Mouse (Mus musculus) neutrophil, adult 5-6 weeks (primary cell): ENCODE data around the gene Gm7102. TPM values are rescaled to one million over a fixed set of nuclear protein-coding genes. Genes with fewer than 3 reads are reported as not detected.
"Not testable (repeated sequence)": the region's sequence is repeated elsewhere in the genome, so short reads cannot be mapped to it uniquely, and the experiment has no call there.

Experiments
- ATAC-seq: fragments of 151-379, 151-347 bp; 2 replicates; pipeline ENCODE4 v1.8.0; 2017; ENCODE audit warnings: mild to moderate bottlenecking, moderate TSS enrichment; ENCODE audit not compliant: insufficient number of reproducible peaks, poor library complexity, low FRiP score, severe bottlenecking; ENCODE audit errors: extremely low read depth
- total RNA-seq: library from RNA; stranded (forward); fragments of 200-1000 nt; gene quantifications from 2 replicates; pipeline ENCODE4 v1.2.3, GENCODE M21; 2017

The Gm7102 gene
- total RNA-seq = not detected in 2 replicates

DNA sequence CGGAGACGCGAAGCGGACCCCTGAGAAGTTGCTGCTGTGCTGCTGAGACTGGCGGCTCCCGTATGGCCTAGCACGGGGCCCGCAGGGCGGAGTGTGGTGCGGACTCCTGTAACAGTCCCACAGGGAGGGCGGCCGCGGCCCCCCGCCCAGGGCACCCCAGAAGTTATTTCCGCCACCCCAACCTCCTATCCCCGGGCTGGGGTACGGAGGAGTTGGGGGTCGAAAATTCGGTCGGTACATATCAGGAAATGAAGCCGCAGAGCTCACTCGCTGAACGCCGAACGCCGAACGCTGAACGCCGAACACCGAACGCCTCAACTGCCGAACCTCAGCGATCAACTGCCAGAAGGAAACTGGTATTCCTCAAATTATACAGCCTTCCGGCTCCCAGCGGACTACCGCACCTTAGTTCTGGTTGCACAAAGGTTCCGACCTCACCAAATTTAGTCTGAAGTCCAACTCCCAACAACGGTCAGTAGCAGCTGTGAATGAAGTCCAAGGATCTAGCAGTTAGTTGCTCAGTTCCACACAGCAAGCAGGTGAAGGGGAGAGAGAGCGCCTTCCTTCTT lies at the start of gene Gm7102:
Gm7102 (minus strand) TSS at position 554 of the 569 bp plus-strand sequence.
- no peak for ATAC-seq

DNA sequence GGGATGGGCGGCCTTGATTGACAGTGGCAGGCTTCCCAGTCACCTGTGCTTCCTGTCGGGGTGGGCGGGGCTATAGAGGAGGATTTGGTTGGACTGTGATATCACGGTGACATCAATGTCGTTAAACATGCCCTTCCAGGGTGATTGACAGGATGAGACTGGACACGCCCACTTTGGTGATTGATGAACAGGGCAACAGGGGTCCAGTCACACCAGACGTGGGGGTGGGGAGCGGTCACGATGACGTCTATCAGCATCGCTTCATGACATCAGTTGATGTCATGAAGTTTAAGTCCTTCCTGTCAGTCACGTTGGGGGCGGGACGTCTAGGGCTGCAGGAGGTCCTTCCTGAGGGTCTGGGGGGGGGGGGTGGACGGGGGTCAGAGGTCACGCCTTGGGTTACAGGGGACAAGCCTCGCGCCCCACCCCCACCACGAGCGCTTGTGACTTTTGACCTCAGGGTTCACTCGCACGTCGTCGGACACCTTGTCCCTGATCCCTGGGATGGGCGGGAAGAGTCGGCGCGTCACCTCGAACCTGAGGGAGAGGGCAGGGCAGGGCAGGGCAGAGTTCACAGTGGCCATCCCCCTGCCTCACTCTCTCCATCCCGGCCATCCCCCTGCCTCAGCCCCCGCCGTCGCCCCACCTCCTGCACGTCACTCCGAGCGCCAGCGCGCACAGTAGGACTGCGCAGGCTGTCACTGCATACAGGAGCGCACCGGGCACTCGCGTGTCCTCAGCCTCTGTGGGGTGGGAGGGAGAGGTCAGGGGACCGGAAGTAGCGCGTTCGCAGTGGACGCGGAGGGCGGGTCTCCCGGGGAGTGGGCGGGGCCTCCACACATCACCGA lies 48.8 kb upstream of the Gm7102 start:
- no peak for ATAC-seq

DNA sequence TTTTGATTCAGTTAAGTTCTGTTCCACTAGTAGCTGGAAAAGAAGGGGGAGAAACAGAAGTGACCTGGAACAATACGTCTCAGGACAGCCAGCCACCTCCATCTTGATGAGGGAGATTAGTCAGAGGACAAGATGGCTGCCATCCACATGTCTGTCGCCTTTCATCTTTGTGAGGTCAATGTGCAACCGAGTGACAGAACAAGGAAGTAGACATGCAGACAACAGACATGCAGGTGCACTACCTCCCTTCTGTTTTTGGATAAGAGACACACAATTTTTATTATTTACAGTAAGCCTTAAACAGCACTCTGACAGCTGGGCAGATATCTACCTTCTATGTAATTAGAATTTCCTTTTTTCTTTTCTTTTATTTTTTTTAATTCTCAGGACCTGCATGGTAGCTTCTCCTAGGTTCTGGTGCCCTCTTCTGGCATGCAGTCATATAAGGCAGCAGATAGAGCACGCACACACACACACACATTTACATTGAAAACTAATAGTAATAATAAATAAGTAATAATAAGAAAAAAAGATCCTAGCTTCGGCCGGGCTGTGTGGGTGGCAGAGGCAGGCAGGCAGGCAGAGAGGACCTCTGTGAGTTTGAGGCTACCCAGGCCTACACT lies 47.7 kb upstream of the Gm7102 start:
- no peak for ATAC-seq

DNA sequence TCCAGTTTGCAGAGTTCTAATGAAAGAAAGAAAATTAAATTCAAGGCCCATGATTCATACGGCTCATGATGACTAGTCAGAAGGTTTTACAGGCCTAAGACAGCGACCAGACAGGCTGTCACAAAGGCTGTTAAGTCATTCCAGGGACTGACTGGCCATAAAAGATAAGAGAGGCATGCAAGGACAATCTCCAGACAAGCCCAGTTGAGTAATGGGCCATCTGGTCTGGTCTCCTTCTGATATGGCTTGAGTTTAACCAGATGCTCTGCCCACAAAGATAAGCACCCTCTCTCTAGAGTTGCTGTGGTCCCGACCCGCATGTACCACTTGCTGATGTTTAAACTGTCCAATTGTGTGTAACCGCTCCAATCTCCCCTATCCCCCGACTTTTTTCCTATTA lies 31.4 kb upstream of the Gm7102 start:
- ATAC-seq = not testable (repeated sequence)

DNA sequence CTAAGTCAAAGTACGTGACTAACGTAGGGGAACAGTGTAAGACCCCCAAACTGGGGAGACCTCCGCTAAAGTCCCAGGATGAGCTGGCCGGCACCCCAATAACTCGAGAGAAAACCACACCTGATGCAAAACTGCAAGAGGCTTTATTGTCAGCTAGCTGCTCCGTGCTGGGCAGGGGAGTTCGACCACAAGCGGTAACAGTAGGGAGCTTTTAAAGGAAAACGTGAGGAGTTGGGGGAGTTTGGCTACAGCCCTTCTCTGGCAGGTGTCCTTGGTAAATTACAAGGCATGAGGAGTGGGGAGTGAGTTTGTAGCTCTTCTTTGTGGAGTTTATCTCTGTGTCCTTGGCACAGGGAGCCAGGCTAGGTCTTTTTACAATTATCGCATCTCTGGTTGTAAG lies 23.7 kb upstream of the Gm7102 start:
- ATAC-seq = no peak

DNA sequence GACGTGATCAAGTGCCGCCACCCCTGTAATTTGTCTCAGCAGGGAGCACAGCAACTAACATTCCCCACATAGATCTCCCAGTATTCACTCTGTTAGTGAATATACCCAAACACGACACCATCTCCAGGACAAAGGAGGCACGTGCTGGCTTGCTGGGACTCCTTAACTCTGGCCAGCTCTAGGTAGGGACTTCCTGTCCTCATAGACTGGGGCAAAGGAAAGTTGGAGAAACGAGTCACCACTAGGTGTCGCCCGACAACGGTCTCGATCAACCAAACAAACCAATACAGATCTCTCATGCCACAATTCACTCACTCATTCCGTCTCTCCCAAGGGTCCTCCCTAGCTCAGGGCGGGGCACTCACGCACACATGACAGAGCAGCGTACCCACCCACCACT lies 23.2 kb upstream of the Gm7102 start:
- no peak for ATAC-seq

DNA sequence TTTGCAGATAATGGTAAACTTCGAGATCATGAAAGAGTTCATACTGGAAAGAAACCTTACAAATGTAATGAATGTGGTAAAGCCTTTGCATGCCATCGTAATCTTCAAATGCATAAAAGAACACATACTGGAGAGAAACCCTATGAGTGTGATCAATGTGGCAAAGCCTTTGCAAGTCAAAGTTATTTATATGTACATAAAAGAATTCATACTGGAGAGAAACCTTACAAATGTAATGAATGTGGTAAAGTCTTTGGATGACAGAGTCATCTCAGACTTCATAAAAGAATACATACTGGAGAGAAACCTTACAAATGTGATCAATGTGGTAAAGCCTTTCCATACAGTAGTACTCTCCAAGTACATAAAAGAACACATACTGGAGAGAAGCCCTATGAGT lies 7.5 kb upstream of the Gm7102 start, which contains the start of gene Gm6020:
Gm6020 (plus strand) TSS at position 301 of the 400 bp plus-strand sequence.
- not testable (repeated sequence) for ATAC-seq

DNA sequence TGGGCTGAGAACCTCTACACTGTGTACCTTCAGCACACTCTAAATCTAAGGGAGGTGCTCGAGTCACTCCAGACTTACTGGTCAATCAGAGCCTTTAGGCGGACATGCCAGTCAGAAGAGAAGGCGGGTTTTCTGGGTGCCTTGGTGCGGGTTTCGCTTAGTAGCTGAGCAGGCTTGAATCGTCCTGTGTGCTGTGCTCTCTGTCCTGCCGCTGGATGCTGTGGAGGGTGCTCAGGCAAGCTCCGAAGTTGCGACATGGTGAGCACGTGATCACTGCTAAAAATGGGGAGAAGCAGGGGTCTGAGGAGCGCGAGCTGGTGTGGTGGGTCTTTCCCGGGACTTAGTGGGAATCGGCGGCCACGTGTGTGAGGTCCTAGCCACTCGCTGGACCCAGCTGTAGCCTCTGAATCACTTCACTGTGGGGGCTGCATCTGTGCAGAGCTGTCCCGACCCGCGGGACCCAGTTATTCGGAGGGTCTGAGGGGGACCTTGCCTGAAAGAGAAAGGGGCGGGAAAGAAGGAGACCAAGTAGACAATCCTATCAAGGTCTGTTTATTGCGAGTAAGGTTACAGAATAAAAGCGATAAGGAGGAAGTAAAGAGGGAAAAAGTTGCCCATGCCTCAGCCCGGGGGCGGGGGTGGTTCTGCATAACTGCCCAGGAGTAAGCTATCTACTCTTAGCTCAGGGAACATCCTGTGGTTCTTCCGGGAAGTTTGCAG lies 24.2 kb downstream of the Gm7102 start:
- ATAC-seq = peak; percentile 61

DNA sequence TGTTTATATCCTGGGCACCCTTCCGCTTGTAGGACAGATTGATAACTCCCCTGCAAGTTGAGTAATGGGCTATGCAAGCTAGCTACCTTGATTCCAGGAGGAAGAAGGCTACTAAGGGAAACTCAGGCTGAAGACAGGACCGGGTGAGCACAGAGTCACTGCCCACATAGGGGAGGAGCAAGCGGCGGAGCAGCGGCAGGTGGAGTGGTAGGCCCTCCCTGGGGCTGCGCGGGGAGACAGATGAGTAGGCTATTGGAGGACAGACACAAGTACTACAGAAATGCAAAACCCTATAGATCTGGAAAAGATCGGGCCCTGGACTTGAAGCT lies 24.8 kb downstream of the Gm7102 start:
- ATAC-seq = peak; percentile 77

DNA sequence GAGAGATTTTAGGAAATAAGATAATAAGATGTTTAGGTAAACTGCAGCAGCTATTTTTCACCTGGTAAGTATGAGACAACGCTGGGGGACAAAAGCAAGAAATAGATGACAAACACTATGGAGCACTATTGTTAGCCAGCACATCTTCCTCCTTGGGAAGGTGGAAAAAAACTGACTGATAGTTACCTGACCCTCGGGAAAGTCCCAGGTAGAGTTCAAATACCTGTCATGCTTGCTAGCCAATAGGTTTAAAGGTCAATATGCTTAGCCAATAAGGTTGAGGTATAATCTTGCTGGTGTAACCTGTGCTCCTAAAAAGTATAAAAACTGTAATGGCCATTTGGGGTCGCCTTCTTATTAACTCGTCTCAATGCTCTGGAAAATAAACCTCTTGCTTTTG lies 34.8 kb downstream of the Gm7102 start:
- ATAC-seq = no peak

DNA sequence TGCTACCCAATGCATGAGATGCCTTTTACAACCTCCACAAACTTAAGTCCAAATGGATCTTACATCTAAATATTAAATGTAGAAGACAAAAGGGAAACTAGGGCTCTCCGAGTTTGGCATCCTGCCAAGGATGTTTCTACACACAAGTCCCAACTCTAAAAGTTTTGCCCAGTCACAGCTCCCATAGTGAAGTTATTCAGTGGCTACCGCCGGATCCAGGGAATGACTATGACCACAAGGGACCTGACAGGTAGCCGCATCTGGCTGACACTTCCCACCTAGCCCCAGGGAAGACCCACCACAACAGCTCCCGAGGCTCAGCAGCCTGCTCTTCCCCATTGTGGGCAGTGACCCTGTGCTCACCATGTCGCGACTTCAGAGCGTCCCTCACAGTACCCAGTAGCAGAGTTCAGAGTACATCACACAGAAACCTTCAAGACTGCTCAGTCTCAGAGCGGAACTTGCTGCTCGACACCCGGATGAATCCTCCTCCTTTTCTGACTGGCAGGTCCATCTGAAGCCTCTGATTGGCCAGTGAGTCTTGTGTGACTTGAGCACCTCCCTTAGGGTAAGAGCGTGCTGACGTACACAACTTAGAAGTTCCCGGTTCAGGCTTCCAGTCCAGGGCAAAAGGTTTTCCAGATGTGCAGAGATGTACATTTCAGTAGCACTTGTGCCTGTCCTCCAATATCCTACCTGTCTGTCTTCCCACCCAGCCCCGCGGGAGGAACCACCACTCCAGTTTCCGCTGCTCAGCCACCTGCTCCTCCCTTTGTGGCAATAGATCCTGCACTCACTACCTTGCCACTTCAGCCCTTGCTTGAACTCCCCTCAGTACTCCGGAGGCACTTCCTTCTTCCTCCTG lies 35.5 kb downstream of the Gm7102 start, which contains the start of gene Zfp950:
Zfp950 (minus strand) TSS at position 499 of the 865 bp plus-strand sequence.
- ATAC-seq = peak; percentile 100

DNA sequence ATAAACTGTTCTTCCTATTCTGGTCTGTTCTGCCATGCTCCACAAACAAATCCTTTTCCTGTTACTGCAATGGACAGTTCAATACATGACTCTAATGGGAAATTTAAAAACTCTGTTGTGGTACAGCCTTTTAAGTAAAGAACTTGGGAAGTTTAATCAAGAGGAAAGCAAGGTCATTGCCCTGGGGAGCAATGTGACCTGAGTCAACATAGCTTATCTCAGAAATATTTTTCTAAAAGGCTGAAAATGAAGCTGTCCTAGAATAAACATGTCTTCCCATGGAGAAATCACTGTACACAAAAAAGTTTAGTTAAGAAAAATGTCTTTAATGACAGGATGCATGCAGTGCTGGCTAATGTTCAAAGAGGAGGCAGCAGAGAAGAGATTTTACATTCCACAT lies 37.5 kb downstream of the Gm7102 start:
- ATAC-seq = no peak

DNA sequence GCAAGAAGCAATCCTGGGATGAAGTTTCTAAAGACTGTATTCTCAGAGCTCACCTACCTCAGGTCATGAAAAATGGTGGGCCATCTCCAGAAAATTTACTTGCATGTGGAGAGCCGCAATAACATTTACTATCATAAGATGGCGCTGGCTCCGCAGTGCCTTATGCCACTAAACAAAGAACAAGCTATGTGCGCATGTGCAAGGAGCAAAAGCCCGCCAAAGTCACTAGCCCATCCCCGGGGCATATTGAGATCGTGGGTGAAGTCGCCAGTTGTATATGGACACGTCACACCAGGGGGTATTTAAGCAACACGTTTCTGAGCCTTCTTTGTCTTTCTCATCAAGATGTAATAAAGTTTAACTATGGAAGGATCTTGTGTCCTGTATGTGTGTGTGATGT lies 45.0 kb downstream of the Gm7102 start:
- ATAC-seq = no peak

Other genes with a start within 250 kb of the Gm7102 start
- 63.4 and 84.0 TPM in 2 replicates for gene Zfp950, start 35.5 kb downstream of the Gm7102 start, total RNA-seq
- gene Gm6020, start 7.6 kb upstream of the Gm7102 start, total RNA-seq = not detected in 2 replicates
- 168 and 172 TPM in 2 replicates for gene Csf2ra, start 52.1 kb upstream of the Gm7102 start, total RNA-seq
- gene Gm21060, start 120.8 kb upstream of the Gm7102 start, total RNA-seq = not detected in 2 replicates